8 mouse cellular contexts compared by ENCODE assay signal in genomic region chr5:124032001-124032508, GRCm38 (mm10). TPM values are rescaled to one million over a fixed set of nuclear protein-coding genes. Genes with fewer than 3 reads are reported as not detected.
DNase-seq lines count a peak whose midpoint lies in the region; ATAC-seq lines count a peak whose summit lies in the region.

Vps37b (minus strand) TSS chr5:124032270.

- H3K4me2 ChIP-seq in heart, embryonic 12.5 days: peak within 1 kb of the TSS; percentile 84
- peak within 1 kb of the TSS; percentile 78 for H3K4me2 ChIP-seq in kidney, embryonic 16.5 days (replicated peaks; ENCODE audit: low read depth, low read length)

- H3K27me3 ChIP-seq in heart, embryonic 12.5 days (replicated peaks): no peaks in the 10 kb centered on the region
- H3K27me3 ChIP-seq in kidney, embryonic 16.5 days (ENCODE audit: insufficient read depth, low read length): no peaks in the 10 kb centered on the region

- peak within 1 kb of the TSS; percentile 99 for H3K9ac ChIP-seq in heart, embryonic 12.5 days
- peak within 1 kb of the TSS; percentile 94 for H3K9ac ChIP-seq in kidney, embryonic 16.5 days (replicated peaks; ENCODE audit: low read length)

- peaks cover 3% of the 10 kb centered on the region for H3K36me3 ChIP-seq in heart, embryonic 12.5 days
- no peaks in the 10 kb centered on the region for H3K36me3 ChIP-seq in kidney, embryonic 16.5 days (ENCODE audit: insufficient read depth, low read length)

- peak; percentile 85 for ATAC-seq in erythroid progenitor cell, adult 5-6 weeks (replicated peaks; ENCODE audit: low FRiP score, poor library complexity, severe bottlenecking)
- peak; percentile 85 for ATAC-seq in heart, embryonic 12.5 days (ENCODE audit: insufficient number of reproducible peaks, low FRiP score)
- ATAC-seq in kidney, embryonic 16.5 days (ENCODE audit: low FRiP score, low TSS enrichment): peak; percentile 70

- peak within 1 kb of the TSS; percentile 50 for H3K27ac ChIP-seq in brown adipose tissue, adult 24 weeks (replicated peaks; ENCODE audit: low read depth, low read length)
- H3K27ac ChIP-seq in heart, embryonic 12.5 days (ENCODE audit: poor library complexity, severe bottlenecking): peak within 1 kb of the TSS; percentile 99
- peak within 1 kb of the TSS; percentile 91 for H3K27ac ChIP-seq in kidney, embryonic 16.5 days (ENCODE audit: low read length)

- DNase-seq in CD4-positive, CD25-positive, alpha-beta regulatory T cell, adult 2 months (ENCODE audit: low read depth, low spot score): peak; percentile 98
- DNase-seq in liver: peak; percentile 93
- DNase-seq in monocyte, adult 2 months (ENCODE audit: low read depth in 1 of 2, low spot score in 2 of 2): peak; percentile 74 to 91
- DNase-seq in spleen, postnatal 14 days (ENCODE audit: low spot score in 2 of 2): peak; percentile 84 to 91

- peak within 1 kb of the TSS; percentile 79 for H3K4me3 ChIP-seq in brown adipose tissue, adult 24 weeks (ENCODE audit: insufficient read depth, low read depth, low read length)
- peak within 1 kb of the TSS; percentile 91 for H3K4me3 ChIP-seq in heart, embryonic 12.5 days
- peak within 1 kb of the TSS; percentile 83 for H3K4me3 ChIP-seq in kidney, embryonic 16.5 days (ENCODE audit: low read length)

- H3K4me1 ChIP-seq in brown adipose tissue, adult 24 weeks (ENCODE audit: control insufficient read depth, insufficient read depth, insufficient read length, low read length): peaks cover 6% of the 10 kb centered on the region; the same call in 1 of the 2 replicates
- H3K4me1 ChIP-seq in heart, embryonic 12.5 days (replicated peaks): peaks cover 46% of the 10 kb centered on the region
- H3K4me1 ChIP-seq in kidney, embryonic 16.5 days (ENCODE audit: insufficient read depth, low read length): peaks cover 41% of the 10 kb centered on the region

- 0 out of 2 replicates have a peak, but pooled peaks cover 2% of the 10 kb centered on the region for H3K9me3 ChIP-seq in heart, embryonic 12.5 days (replicated peaks)
- H3K9me3 ChIP-seq in kidney, embryonic 16.5 days (ENCODE audit: low read length): no peaks in the 10 kb centered on the region

- WGBS in heart, embryonic 12.5 days: under 1% methylated on average over 52 of the region's 52 CpGs
- WGBS in kidney, embryonic 16.5 days: under 1% methylated on average over 50 of the region's 52 CpGs

RNA-seq across cellular contexts. Expression of gene Vps37b, which starts in this region (rescaled TPM):
- 2.7 and 3.7 TPM in 2 replicates for polyA plus RNA-seq in brown adipose tissue, adult 24 weeks (2012; ENCODE audit: insufficient read depth, insufficient read length, missing spikeins)
- 15.5 TPM in 2 replicates for total RNA-seq in erythroid progenitor cell, adult 5-6 weeks (2015; ENCODE audit: low replicate concordance)
- total RNA-seq in erythroid progenitor cell, adult 5-6 weeks (2017; ENCODE audit: low replicate concordance): 7.3 and 9.6 TPM in 2 replicates
- polyA plus RNA-seq in heart, embryonic 12.5 days (2016; fragmentation: Nextera tagmentation; extraction: Ambion mirVana): 61.9 and 64.4 TPM in 2 replicates
- polyA plus RNA-seq in kidney, embryonic 16.5 days (2015; fragmentation: Nextera tagmentation; extraction: Ambion mirVana): 40.8 and 41.8 TPM in 2 replicates

Comparison
In these comparisons a context has a peak if more than half of its experiments do, and no peak if none do; other contexts are left out.
1. Peak in every context shown above with its lines: DNase-seq, ATAC-seq, H3K4me3 ChIP-seq and H3K27ac ChIP-seq.